Mouse (Mus musculus) intestine, postnatal 0 days (tissue): ENCODE measurements at regions not wholly inside any gene's neighbourhood (a gene's known extent, or its start where the extent isn't known, plus 50 kb on each side); places are given as distances from the start of the nearest gene placed in this dataset.

Source experiments
- ATAC-seq: fragments of 200-750 bp; cut with Nextera tagmentation; 2 replicates; pipeline ENCODE4 v1.8.0; 2017; ENCODE audit warnings: mild to moderate bottlenecking, moderate TSS enrichment, moderate library complexity
- H3K27ac ChIP-seq: fragments of 300-500 bp; sonication (generic); 2 replicates; pipeline ENCODE4 v1.5.1; 2014; ENCODE audit warnings: mild to moderate bottlenecking, low read depth, low read length, moderate library complexity
- H3K27me3 ChIP-seq: fragments of 300-500 bp; sonication (generic); replicated peaks from 2 replicates; pipeline ENCODE4 v1.6.1; 2014; ENCODE audit warnings: low read length, mixed read lengths; ENCODE audit not compliant: control insufficient read depth, insufficient read depth
- H3K36me3 ChIP-seq: fragments of 300-500 bp; sonication (generic); 2 replicates; pipeline ENCODE4 v1.6.1; 2014; ENCODE audit warnings: mild to moderate bottlenecking, moderate library complexity; ENCODE audit not compliant: control insufficient read depth, insufficient read depth
- H3K4me1 ChIP-seq: fragments of 300-500 bp; sonication (generic); replicated peaks from 2 replicates; pipeline ENCODE4 v1.6.1; 2014; ENCODE audit warnings: antibody characterized with exemption, low read length, mixed read lengths; ENCODE audit not compliant: control insufficient read depth, insufficient read depth
- H3K4me2 ChIP-seq: fragments of 300-500 bp; sonication (generic); replicated peaks from 2 replicates; pipeline ENCODE4 v1.6.1; 2014; ENCODE audit warnings: low read depth, mild to moderate bottlenecking, moderate library complexity
- H3K4me3 ChIP-seq: fragments of 300-500 bp; sonication (generic); 2 replicates; pipeline ENCODE4 v1.5.1; 2014; ENCODE audit warnings: low read depth, low read length
- H3K9ac ChIP-seq: fragments of 300-500 bp; sonication (generic); 2 replicates; pipeline ENCODE4 v1.6.1; 2014; ENCODE audit warnings: mild to moderate bottlenecking, low read depth, low read length
- H3K9me3 ChIP-seq: fragments of 300-500 bp; sonication (generic); 2 replicates; pipeline ENCODE4 v1.6.1; 2016; ENCODE audit warnings: mixed run types; ENCODE audit not compliant: control insufficient read depth
- CTCF ChIP-seq: sonication (generic); IDR thresholded peaks from 2 replicates; pipeline ENCODE4 v1.5.1; 2016; ENCODE audit warnings: low read depth, mild to moderate bottlenecking, control low read depth, antibody characterized with exemption, moderate library complexity
- WGBS: fragments of 180-500 bp; shearing (Covaris S2); extraction: QIAGEN DNeasy Blood & Tissue Kit; methylation state at CpG from one replicate; pipeline ENCODE4 v1.1.7; 2014; 5-methylcytosine and 5-hydroxymethylcytosine counted together

DNA sequence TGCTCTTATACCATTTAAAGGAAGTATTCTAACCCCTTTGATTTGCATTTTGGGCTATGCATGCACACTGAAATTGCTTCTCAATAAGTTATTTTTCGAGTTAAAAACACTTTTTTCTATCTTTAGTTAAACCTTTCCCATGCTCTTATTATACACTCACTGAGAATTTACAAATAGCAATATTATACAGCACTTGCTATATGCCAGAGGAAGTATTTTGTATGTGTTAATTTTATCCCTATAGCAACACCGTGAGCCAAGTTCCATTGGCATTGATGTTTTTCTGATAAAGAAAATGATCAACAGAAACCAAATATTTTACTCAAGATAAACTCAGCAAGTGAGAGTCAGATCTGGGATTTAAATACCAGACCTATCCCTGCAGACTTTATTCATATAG, 133.0 kb downstream of the Ahr start:
- Histone ChIP-seq H3K27ac (no peak overlapping the region), H3K9me3 (no peaks in the 10 kb centered on the region), H3K27me3 (no peaks in the 10 kb centered on the region), H3K4me1 (no peaks in the 10 kb centered on the region), H3K4me2 (no peak overlapping the region), H3K4me3 (no peak overlapping the region), H3K9ac (no peak overlapping the region), H3K36me3 (no peaks in the 10 kb centered on the region)
- no peak for TF ChIP-seq CTCF
- 59% methylated on average over 2 of the region's 2 CpGs for WGBS
- no peak for ATAC-seq

DNA sequence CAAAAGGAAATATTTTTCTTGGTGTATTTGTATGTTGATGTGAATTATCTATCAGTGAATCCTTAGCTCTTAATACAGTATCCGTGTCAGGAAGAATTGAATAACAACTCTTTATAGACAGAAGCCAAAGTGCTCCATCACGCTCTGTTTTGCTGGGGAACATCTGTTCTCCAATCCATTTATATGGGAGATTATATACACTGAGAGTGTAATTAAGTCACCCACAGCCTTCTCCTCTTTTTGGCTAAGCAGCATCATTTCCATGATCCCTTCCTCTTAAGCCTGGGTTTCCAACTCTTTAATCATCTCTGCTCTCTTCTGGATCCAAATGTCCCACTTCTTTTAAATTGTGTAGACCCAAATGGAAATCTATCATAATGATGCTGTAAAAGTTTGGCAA, 133.6 kb downstream of the Ahr start:
- no peak overlapping the region for H3K27ac ChIP-seq
- no peaks in the 10 kb centered on the region for H3K4me1 ChIP-seq
- 62% methylated on average over 2 of the region's 2 CpGs for WGBS
- H3K36me3 ChIP-seq, result no peaks in the 10 kb centered on the region
- H3K4me2 ChIP-seq, result no peak overlapping the region
- no peak for TF ChIP-seq CTCF
- ATAC-seq, result no peak
- no peaks in the 10 kb centered on the region for H3K27me3 ChIP-seq
- H3K9me3 ChIP-seq, result no peaks in the 10 kb centered on the region
- no peak overlapping the region for H3K4me3 ChIP-seq
- H3K9ac ChIP-seq, result no peak overlapping the region

DNA sequence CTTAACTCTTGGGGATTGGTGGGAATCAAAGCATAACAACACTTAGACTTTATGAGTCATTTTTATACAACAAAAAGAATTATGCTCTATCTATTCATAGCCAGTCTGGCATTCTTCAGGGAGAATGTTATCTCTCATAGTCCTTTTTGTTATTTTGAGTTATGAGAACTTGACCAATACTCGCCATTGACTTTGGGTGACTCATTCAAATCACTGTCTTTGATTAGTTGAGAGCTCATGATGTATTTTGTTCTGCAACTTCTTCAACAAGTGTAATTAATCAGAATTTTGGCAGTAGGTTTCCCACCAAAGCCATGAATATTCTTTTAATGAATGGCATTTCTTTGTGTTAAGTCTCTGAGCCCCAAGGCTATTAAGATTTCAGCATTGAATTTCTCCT, 139.6 kb downstream of the Ahr start:
- no peak for ATAC-seq
- H3K4me3 ChIP-seq, result no peak overlapping the region
- no peaks in the 10 kb centered on the region for H3K9me3 ChIP-seq
- H3K27ac ChIP-seq, result no peak overlapping the region
- no peaks in the 10 kb centered on the region for H3K4me1 ChIP-seq
- WGBS, result 80% methylated on average over 1 of the region's 1 CpGs
- H3K36me3 ChIP-seq, result no peaks in the 10 kb centered on the region
- H3K27me3 ChIP-seq, result no peaks in the 10 kb centered on the region
- no peak for TF ChIP-seq CTCF
- no peak overlapping the region for H3K9ac ChIP-seq
- H3K4me2 ChIP-seq, result no peak overlapping the region

DNA sequence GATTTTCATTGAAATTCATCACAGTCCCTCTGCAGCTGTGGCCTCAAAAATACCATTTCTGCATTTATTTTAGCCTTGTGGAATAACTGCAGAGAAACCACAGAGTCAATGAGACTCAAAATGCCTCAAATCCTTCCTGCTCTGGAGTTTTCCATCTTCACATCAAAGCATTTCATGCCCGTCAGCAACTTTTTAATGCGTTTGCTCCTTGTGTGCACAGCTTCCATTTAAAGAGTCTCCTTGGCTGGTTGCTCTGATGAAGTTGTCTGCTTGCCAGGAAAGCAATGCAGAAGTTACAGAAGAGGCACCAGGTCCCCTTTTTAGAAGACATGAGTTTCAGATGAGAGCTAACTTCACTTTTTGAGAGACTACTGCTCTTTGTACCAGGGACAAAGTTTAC, 142.7 kb downstream of the Ahr start:
- Histone ChIP-seq H3K4me1 (no peaks in the 10 kb centered on the region), H3K36me3 (no peaks in the 10 kb centered on the region), H3K9me3 (no peaks in the 10 kb centered on the region), H3K4me2 (no peak overlapping the region), H3K9ac (no peak overlapping the region), H3K27ac (no peak overlapping the region), H3K27me3 (no peaks in the 10 kb centered on the region), H3K4me3 (no peak overlapping the region)
- no peak for ATAC-seq
- TF ChIP-seq CTCF, result no peak
- WGBS, result 73% methylated on average over 2 of the region's 2 CpGs

DNA sequence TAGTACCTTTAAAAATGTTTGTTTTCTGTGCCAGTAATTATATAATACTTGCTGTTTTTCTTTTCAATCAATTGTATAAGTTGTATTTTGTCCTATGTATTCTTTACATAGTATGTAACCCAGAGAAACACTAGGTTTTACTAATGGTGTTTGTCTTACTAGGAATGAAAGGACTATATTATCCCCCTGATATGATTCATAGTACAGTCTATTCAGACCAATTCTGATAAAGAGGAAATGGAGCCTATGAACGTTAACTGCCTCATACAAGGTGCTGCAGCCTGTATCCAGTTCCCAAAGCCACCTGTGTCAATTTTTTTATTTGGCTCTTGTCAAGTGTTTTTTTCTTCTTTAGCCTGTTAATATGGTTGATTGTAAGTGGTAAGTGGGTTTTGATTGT, 144.6 kb downstream of the Ahr start:
- Histone ChIP-seq H3K4me3 (no peak overlapping the region), H3K27ac (no peak overlapping the region), H3K4me1 (no peaks in the 10 kb centered on the region), H3K4me2 (no peak overlapping the region), H3K9me3 (no peaks in the 10 kb centered on the region), H3K9ac (no peak overlapping the region), H3K27me3 (no peaks in the 10 kb centered on the region), H3K36me3 (no peaks in the 10 kb centered on the region)
- no peak for TF ChIP-seq CTCF
- no peak for ATAC-seq
- WGBS, result 40% methylated on average over 1 of the region's 1 CpGs

DNA sequence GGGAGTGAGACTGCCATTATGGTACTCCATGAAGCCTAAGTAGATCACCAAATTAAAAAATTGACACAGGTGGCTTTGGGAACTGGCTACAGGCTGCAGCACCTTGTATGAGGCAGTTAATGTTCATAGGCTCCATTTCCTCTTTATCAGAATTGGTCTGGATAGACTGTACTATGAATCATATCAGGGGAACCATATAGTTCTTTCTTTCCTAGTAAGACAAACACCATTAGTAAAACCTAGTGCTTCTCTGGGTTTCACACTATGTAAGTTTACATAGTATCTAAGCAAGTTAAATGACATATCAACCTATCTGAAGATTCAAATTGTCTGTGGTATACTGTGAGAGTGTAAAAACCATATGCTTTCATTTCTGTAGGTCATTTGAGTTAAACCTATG, 145.0 kb downstream of the Ahr start:
- H3K36me3 ChIP-seq, result no peaks in the 10 kb centered on the region
- H3K27ac ChIP-seq, result no peak overlapping the region
- no peak overlapping the region for H3K4me3 ChIP-seq
- no peak overlapping the region for H3K4me2 ChIP-seq
- TF ChIP-seq CTCF, result no peak
- no peaks in the 10 kb centered on the region for H3K4me1 ChIP-seq
- no peak overlapping the region for H3K9ac ChIP-seq
- no peak for ATAC-seq
- H3K27me3 ChIP-seq, result no peaks in the 10 kb centered on the region
- no peaks in the 10 kb centered on the region for H3K9me3 ChIP-seq

DNA sequence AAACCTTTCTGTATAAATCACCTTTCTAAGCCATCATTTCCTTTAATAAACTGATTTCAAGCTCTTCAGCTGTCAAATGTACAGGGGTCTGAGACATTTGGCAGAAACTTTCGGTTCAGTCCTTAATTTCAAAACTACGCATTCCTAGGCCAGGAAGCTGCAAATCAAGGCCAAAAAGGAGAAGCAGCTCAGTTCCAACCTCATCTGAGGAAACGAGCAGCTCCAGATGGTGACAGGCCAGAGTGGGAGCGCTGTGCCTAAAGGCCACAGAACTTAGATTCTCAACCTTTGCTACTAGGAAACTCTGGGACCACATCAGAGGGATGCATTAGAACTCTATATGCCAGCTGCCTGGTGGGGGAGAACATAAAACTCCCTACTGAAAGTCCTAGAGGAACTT, 150.6 kb downstream of the Ahr start:
- TF ChIP-seq CTCF, result no peak
- Histone ChIP-seq H3K4me1 (no peaks in the 10 kb centered on the region), H3K9ac (no peak overlapping the region), H3K9me3 (no peaks in the 10 kb centered on the region), H3K27me3 (no peaks in the 10 kb centered on the region), H3K36me3 (no peaks in the 10 kb centered on the region), H3K4me3 (no peak overlapping the region), H3K27ac (no peak overlapping the region), H3K4me2 (no peak overlapping the region)
- no peak for ATAC-seq
- WGBS, result 73% methylated on average over 4 of the region's 4 CpGs
